Mouse (Mus musculus): ENCODE data around the gene Stoml2. TPM values are rescaled to one million over a fixed set of nuclear protein-coding genes. Genes with fewer than 3 reads are reported as not detected.

Stoml2 gene
- polyA plus RNA-seq, 1 experiment from 2014 or later, result 238 TPM

DNA sequence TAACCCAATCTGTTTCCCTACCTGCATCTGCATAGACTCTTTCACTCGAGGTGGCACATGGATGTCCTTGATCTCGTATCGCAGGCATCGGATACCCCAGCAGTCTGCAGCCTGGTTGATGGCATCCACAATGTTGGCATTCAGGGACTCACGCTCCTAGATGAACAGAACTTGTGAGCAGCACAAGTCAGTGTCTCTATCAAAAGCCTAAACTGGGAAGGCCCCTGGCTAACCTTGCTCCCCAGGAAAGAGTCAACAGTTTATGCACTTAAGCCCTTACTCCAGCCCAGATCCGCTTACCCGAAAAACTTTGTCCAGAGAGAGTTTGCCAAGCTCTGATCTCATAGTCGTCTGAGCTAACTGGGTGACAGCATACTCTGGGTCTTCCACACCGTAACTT is 1.8 kb downstream of the Stoml2 start:
- Histone ChIP-seq H3K4me2 (ENCODE audit: low read length) (no peak overlapping the region), H3K27ac (ENCODE audit: low read length) (no peak overlapping the region), H3K4me1 (replicated peaks; ENCODE audit: control insufficient read depth, insufficient read depth, low read length) (peaks cover 19% of the 10 kb centered on the region), H3K4me3 (replicated peaks; ENCODE audit: low read length) (no peak overlapping the region), H3K9ac (replicated peaks; ENCODE audit: low read depth, low read length) (no peak overlapping the region), H3K36me3 (ENCODE audit: control insufficient read depth, insufficient read depth) (peaks cover 15% of the 10 kb centered on the region), H3K9me3 (ENCODE audit: control insufficient read depth, low read length) (no peaks in the 10 kb centered on the region), H3K27me3 (replicated peaks; ENCODE audit: control insufficient read depth, insufficient read depth, low read length) (no peaks in the 10 kb centered on the region)
- WGBS, result 91% methylated on average over 9 of the region's 9 CpGs
- ATAC-seq, result no peak

DNA sequence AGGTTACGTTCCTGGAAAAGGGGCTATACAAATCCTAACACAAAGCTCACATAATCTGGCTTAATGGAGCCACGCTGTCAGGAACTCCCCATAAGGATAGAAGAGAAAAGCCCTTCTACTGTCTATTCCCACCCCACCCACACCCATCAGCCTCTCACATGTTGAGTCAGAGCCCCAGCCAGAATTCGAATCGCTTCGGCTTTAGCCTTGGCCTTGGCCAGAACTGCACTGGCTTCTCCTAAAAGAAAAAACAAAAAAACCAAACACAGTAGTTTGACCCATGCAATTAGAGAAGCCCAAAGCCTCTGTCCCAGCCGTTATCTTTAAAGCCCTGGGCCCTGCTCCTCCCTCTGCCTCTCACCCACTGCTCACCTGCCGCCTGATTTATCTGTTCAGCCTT is 2.4 kb downstream of the Stoml2 start:
- H3K36me3 ChIP-seq (ENCODE audit: control insufficient read depth, insufficient read depth), result peaks cover 15% of the 10 kb centered on the region
- WGBS, result 91% methylated on average over 7 of the region's 7 CpGs
- no peak for ATAC-seq

DNA sequence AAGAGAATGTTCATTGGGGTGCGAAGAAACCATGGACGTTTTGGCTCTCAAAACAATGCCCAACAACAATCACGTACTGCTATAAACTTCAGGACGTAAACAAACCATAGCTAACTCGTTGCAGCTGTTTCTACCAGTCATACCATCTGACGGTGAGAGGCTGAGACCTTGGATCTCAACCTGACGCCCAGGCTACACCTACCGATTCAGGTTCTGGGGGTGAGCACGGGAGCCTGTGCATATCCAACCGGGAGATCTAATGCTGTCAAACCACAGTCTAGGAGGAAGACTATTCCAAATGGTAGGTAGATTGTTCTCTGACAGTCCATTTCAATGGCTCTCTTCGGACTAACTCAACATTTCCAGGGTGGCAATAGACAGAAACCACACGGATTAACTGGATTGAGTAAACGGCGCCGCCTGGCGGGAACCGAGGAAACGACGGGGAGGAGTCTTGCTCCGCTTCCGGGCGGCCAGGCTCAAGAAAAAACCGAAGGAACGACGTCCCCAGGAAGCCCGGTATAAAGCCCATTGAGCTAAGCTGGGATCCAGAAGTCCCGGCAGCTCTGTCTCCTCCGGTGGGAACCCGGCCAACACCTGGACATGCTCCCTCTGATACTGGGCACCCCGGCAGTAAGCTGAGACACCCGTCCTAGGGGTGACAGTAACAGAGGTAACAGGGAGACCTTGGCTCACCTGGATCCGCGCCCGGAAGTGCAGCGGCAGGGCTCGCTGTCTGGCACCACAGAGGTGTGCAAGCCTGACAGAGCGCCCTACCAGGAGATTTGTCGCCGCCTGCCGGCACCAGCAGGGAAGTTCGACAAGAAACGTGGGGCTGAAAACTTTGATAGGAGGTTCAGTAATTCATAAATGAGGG is 6.2 kb downstream of the Stoml2 start, which contains the start of gene Pigo:
Gene Pigo, minus strand, starts transcription at position 736 of the 877 bp plus-strand sequence.
- H3K27ac ChIP-seq (ENCODE audit: low read length), result peak within 1 kb of the TSS; percentile 92
- WGBS, result 8% methylated on average over 42 of the region's 42 CpGs
- peaks cover 9% of the 10 kb centered on the region for H3K36me3 ChIP-seq (ENCODE audit: control insufficient read depth, insufficient read depth)

More for the DNA sequence above, 2.4 kb downstream of the Stoml2 start:
- H3K4me2 ChIP-seq (ENCODE audit: low read length), result no peak overlapping the region
- no peak overlapping the region for H3K9ac ChIP-seq (replicated peaks; ENCODE audit: low read depth, low read length)
- H3K27me3 ChIP-seq (replicated peaks; ENCODE audit: control insufficient read depth, insufficient read depth, low read length), result no peaks in the 10 kb centered on the region
- H3K9me3 ChIP-seq (ENCODE audit: control insufficient read depth, low read length), result no peaks in the 10 kb centered on the region
- no peak overlapping the region for H3K27ac ChIP-seq (ENCODE audit: low read length)
- peaks cover 25% of the 10 kb centered on the region for H3K4me1 ChIP-seq (replicated peaks; ENCODE audit: control insufficient read depth, insufficient read depth, low read length)
- no peak overlapping the region for H3K4me3 ChIP-seq (replicated peaks; ENCODE audit: low read length)

DNA sequence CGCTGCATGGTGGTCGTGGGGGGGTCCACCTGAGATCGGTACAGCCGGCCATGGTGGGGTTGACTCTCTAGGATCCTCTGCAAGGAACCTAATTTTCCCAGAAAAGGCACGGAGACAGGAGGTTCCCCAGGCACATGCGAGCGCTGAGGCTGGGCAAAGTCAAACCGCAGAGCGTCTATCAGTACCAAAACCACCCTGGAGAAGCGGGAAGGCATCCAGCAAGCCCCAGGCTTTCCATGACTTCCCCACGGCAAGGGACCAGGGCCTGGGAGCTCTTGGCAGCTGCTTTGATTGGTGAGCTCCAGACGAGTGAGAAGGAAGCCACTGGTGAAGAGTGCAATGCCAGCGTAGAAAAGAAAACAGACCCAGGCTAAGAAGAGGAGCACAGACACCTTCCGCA is 6.8 kb downstream of the Stoml2 start:
- peak overlapping the region; percentile 58 for H3K4me2 ChIP-seq (ENCODE audit: low read length)
- no peak overlapping the region for H3K27ac ChIP-seq (ENCODE audit: low read length)
- H3K9ac ChIP-seq (replicated peaks; ENCODE audit: low read depth, low read length), result peak overlapping the region; percentile 61; the same call in 1 of the 2 replicates
- peak overlapping the region; percentile 66 for H3K4me3 ChIP-seq (replicated peaks; ENCODE audit: low read length)
- no peaks in the 10 kb centered on the region for H3K27me3 ChIP-seq (replicated peaks; ENCODE audit: control insufficient read depth, insufficient read depth, low read length)
- WGBS, result 84% methylated on average over 14 of the region's 14 CpGs
- H3K4me1 ChIP-seq (replicated peaks; ENCODE audit: control insufficient read depth, insufficient read depth, low read length), result peaks cover 15% of the 10 kb centered on the region
- H3K36me3 ChIP-seq (ENCODE audit: control insufficient read depth, insufficient read depth), result peaks cover 9% of the 10 kb centered on the region
- ATAC-seq, result no peak
- H3K9me3 ChIP-seq (ENCODE audit: control insufficient read depth, low read length), result no peaks in the 10 kb centered on the region

More for the DNA sequence above, 6.2 kb downstream of the Stoml2 start, which contains the start of gene Pigo:
- Histone ChIP-seq H3K4me3 (replicated peaks; ENCODE audit: low read length) (peak within 1 kb of the TSS; percentile 66), H3K9ac (replicated peaks; ENCODE audit: low read depth, low read length) (peak within 1 kb of the TSS; percentile 61), H3K9me3 (ENCODE audit: control insufficient read depth, low read length) (no peaks in the 10 kb centered on the region), H3K4me1 (replicated peaks; ENCODE audit: control insufficient read depth, insufficient read depth, low read length) (peaks cover 18% of the 10 kb centered on the region), H3K27me3 (replicated peaks; ENCODE audit: control insufficient read depth, insufficient read depth, low read length) (no peaks in the 10 kb centered on the region), H3K4me2 (ENCODE audit: low read length) (peak within 1 kb of the TSS; percentile 58)
- ATAC-seq, result peak; percentile 95

DNA sequence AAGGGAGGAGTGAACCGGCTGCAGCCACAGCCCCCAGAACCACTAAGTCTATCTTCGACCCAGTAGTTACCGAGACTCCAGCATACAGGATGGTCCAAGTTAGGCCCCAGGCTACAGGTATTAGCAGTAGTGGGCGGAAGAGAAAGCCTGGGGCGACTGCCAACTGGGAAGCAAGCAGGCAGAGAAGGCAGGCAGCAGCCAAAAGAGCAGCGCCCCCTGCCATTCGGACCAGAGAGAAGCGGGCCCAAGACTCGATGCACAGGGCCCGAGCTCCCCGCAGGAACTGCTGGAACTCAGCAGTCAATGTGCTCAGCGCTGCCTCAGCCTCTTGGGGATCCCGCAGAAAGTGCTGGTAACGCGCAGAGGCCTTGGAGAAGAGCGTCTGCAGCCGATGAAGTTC is 10.2 kb downstream of the Stoml2 start:
- H3K9me3 ChIP-seq (ENCODE audit: control insufficient read depth, low read length), result no peaks in the 10 kb centered on the region
- peaks cover 13% of the 10 kb centered on the region for H3K36me3 ChIP-seq (ENCODE audit: control insufficient read depth, insufficient read depth)
- H3K27ac ChIP-seq (ENCODE audit: low read length), result no peak overlapping the region
- H3K9ac ChIP-seq (replicated peaks; ENCODE audit: low read depth, low read length), result no peak overlapping the region
- no peak overlapping the region for H3K4me3 ChIP-seq (replicated peaks; ENCODE audit: low read length)
- WGBS, result 67% methylated on average over 17 of the region's 17 CpGs
- no peaks in the 10 kb centered on the region for H3K27me3 ChIP-seq (replicated peaks; ENCODE audit: control insufficient read depth, insufficient read depth, low read length)
- no peak for ATAC-seq
- peaks cover 15% of the 10 kb centered on the region for H3K4me1 ChIP-seq (replicated peaks; ENCODE audit: control insufficient read depth, insufficient read depth, low read length)
- no peak overlapping the region for H3K4me2 ChIP-seq (ENCODE audit: low read length)

DNA sequence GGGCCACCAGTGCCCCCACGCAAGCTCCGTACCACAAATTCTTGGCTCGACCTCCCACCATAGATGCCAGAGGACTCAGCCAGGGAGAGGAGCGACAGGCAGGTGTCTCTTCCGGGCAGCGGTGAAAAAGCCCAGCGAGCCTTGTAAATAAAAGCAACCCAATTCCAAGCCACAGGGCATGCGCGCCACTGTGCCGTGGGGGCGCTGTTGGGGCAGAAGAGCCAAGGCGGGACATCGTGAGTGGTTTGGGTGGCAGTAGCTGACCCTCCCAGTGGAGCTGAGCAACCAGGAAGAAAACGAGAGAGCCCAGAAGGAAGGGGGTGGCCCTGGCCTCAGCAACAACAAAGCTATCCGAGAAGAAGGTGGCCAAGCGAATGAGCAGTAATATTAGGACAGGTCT is 10.6 kb downstream of the Stoml2 start:
- no peak overlapping the region for H3K27ac ChIP-seq (ENCODE audit: low read length)
- H3K36me3 ChIP-seq (ENCODE audit: control insufficient read depth, insufficient read depth), result peaks cover 13% of the 10 kb centered on the region
- peaks cover 15% of the 10 kb centered on the region for H3K4me1 ChIP-seq (replicated peaks; ENCODE audit: control insufficient read depth, insufficient read depth, low read length)

DNA sequence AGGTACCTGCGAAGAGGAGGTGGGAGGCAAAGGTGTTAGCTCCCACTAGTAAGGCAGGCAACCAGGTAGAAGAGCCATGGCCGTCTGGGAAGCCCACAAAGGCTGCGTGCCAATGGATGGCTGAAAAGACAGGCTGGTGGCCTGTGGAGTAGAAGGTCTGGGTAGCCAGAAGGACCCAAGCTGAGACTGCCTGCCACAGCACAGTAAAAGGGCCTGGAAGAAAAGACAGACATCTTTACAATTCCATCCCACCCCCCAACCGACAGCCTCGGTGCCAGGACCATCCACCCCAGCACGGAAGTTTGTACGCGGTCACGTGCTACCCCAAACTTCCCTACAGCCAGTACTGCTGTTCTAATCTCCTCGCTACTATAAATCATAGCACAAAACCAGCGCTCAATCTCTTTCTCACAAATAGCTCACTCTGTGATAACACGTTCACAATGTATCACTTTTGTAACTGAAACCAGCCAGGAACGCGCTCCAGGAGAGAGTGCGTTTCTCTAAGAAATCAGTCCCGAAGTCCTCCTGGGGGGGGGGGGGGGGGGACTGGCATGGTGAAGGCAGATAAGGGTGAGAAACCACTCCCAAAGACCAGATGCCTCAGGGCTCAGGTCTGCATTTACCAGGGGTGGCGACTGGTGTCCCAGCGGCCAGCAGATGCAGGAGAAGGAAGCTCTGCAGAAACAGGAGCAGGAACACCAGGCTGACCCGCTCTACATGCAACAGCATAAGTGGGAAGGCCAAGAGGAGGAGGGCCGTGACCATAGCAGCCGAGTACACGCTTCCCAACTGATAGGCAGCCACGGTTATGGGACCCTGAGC is 11.7 kb downstream of the Stoml2 start:
- Histone ChIP-seq H3K4me2 (ENCODE audit: low read length) (no peak overlapping the region), H3K9me3 (ENCODE audit: control insufficient read depth, low read length) (no peaks in the 10 kb centered on the region)
- 95% methylated on average over 23 of the region's 23 CpGs for WGBS

More for the DNA sequence above, 10.6 kb downstream of the Stoml2 start:
- no peaks in the 10 kb centered on the region for H3K27me3 ChIP-seq (replicated peaks; ENCODE audit: control insufficient read depth, insufficient read depth, low read length)
- H3K4me3 ChIP-seq (replicated peaks; ENCODE audit: low read length), result no peak overlapping the region
- no peak for ATAC-seq
- no peak overlapping the region for H3K9ac ChIP-seq (replicated peaks; ENCODE audit: low read depth, low read length)
- H3K9me3 ChIP-seq (ENCODE audit: control insufficient read depth, low read length), result no peaks in the 10 kb centered on the region
- no peak overlapping the region for H3K4me2 ChIP-seq (ENCODE audit: low read length)
- whole genome bisulfite sequencing, result 84% methylated on average over 16 of the region's 16 CpGs

DNA sequence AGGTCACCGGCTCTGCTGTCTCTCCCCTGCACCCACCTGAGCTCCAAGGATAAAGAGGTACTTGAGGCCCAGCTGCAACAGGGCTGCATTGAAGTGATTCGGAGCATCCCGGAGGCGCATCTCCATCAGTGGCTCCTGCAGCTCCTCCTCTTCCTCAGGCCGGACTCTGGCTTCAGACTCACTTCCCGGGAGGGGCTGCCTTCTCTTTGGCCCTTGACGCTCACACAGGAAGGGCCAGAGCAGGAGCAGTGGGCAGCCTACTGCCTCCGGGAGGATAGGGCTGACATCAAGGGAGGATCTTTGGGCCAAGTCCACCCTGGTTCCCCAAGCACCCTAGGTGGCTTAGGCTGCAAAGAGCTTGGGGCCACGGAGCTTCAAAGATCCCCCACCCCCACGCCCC is 12.3 kb downstream of the Stoml2 start:
- Histone ChIP-seq H3K4me2 (ENCODE audit: low read length) (no peak overlapping the region), H3K4me3 (replicated peaks; ENCODE audit: low read length) (no peak overlapping the region), H3K27me3 (replicated peaks; ENCODE audit: control insufficient read depth, insufficient read depth, low read length) (no peaks in the 10 kb centered on the region), H3K9me3 (ENCODE audit: control insufficient read depth, low read length) (no peaks in the 10 kb centered on the region), H3K4me1 (replicated peaks; ENCODE audit: control insufficient read depth, insufficient read depth, low read length) (peaks cover 5% of the 10 kb centered on the region), H3K36me3 (ENCODE audit: control insufficient read depth, insufficient read depth) (peaks cover 13% of the 10 kb centered on the region), H3K27ac (ENCODE audit: low read length) (no peak overlapping the region), H3K9ac (replicated peaks; ENCODE audit: low read depth, low read length) (no peak overlapping the region)
- WGBS, result 92% methylated on average over 10 of the region's 10 CpGs
- ATAC-seq, result no peak

More for the DNA sequence above, 11.7 kb downstream of the Stoml2 start:
- H3K4me1 ChIP-seq (replicated peaks; ENCODE audit: control insufficient read depth, insufficient read depth, low read length), result peaks cover 11% of the 10 kb centered on the region
- no peak for ATAC-seq
- no peak overlapping the region for H3K4me3 ChIP-seq (replicated peaks; ENCODE audit: low read length)
- no peak overlapping the region for H3K9ac ChIP-seq (replicated peaks; ENCODE audit: low read depth, low read length)
- H3K36me3 ChIP-seq (ENCODE audit: control insufficient read depth, insufficient read depth), result peaks cover 13% of the 10 kb centered on the region
- H3K27ac ChIP-seq (ENCODE audit: low read length), result no peak overlapping the region
- no peaks in the 10 kb centered on the region for H3K27me3 ChIP-seq (replicated peaks; ENCODE audit: control insufficient read depth, insufficient read depth, low read length)

DNA sequence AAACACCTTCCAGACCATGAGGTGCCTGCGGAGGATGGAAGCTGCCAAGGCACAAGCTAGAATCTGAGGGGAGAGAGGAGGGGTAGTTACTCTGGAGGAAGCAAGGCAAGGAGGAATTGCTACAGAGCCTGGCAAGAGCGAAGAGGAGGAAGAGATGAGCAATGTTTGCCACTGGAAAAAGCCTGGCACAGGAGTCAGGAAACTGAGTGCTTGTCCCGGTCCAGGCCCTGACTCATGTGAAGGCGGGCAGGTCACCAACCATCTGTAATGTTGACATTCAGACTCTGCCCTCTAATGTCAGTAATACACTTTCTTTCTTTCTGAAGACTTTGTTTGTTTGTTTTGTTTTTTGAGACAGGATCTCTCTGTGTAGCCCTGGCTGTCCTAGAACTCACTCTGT is 13.4 kb downstream of the Stoml2 start:
- Histone ChIP-seq H3K27ac (ENCODE audit: low read length) (no peak overlapping the region), H3K9me3 (ENCODE audit: control insufficient read depth, low read length) (no peaks in the 10 kb centered on the region), H3K27me3 (replicated peaks; ENCODE audit: control insufficient read depth, insufficient read depth, low read length) (no peaks in the 10 kb centered on the region), H3K36me3 (ENCODE audit: control insufficient read depth, insufficient read depth) (peaks cover 13% of the 10 kb centered on the region), H3K9ac (replicated peaks; ENCODE audit: low read depth, low read length) (no peak overlapping the region), H3K4me3 (replicated peaks; ENCODE audit: low read length) (no peak overlapping the region), H3K4me1 (replicated peaks; ENCODE audit: control insufficient read depth, insufficient read depth, low read length) (no peaks in the 10 kb centered on the region), H3K4me2 (ENCODE audit: low read length) (no peak overlapping the region)
- WGBS, result 88% methylated on average over 4 of the region's 4 CpGs
- ATAC-seq, result no peak

Data from forebrain, embryonic 16.5 days (tissue).